Mouse (Mus musculus): ENCODE results near the gene Nkx2-5. TPM values are rescaled to one million over a fixed set of nuclear protein-coding genes. Genes with fewer than 3 reads are reported as not detected.

The Nkx2-5 gene
- total and polyA plus RNA-seq, 3 experiments, result not detected

DNA sequence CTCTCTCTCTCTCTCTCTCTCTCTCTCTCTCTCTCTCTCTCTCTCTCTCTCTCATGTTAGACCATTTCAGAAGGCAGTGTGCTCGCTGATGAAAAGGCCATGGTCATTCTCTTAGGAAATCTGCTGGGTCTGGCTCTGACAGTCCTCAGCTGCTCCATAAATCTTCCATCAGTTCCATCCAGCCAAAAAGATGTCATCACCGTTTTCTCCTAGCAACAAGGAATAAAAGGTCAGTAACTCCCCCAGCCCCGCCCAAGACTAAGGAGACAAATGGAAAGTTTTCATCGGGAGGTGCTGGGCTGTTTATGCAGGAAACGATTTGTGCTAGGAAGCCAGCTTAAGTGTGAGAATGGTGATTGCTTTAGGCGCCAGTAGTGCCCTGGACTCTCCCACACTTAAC lies 16.6 kb upstream of the Nkx2-5 start:
- Histone ChIP-seq H3K4me3 (ENCODE audit: control insufficient read depth in 1 of 2, insufficient read depth in 1 of 2, low read depth in 2 of 2, low read length in 2 of 2) (no peak overlapping the region), H3K27ac (ENCODE audit: control insufficient read depth, low read depth, low read length) (no peak overlapping the region), H3K79me2 (ENCODE audit: control insufficient read depth, insufficient read depth, low read length, poor library complexity) (no peaks in the 10 kb centered on the region), H3K36me3 (ENCODE audit: control insufficient read depth in 1 of 2, insufficient read depth in 2 of 2, low read length in 2 of 2) (no peaks in the 10 kb centered on the region), H3K9ac (ENCODE audit: control insufficient read depth, low read depth, low read length, poor library complexity, severe bottlenecking) (no peak overlapping the region), H3K9me3 (replicated peaks; ENCODE audit: insufficient read depth, low read length) (no peaks in the 10 kb centered on the region), H3K27me3 (ENCODE audit: control insufficient read depth in 1 of 2, insufficient read depth in 2 of 2, low read length in 2 of 2) (peaks cover 2 to 10% of the 10 kb centered on the region in 2 experiments), H3K4me1 (ENCODE audit: control insufficient read depth in 1 of 2, insufficient read depth in 2 of 2, low read length in 2 of 2) (no peaks in the 10 kb centered on the region)
- TF ChIP-seq MAZ (IDR thresholded peaks at IDR 0.05; ENCODE audit: low read depth, low read length) (no peak), JUND (IDR thresholded peaks at IDR 0.05; ENCODE audit: low read depth, low read length) (no peak), POLR2AphosphoS5 (IDR thresholded peaks at IDR 0.05; ENCODE audit: borderline replicate concordance, low read depth, low read length) (no peak), USF2 (IDR thresholded peaks at IDR 0.05; ENCODE audit: borderline replicate concordance in 1 of 2, insufficient read depth in 1 of 2, low read depth in 1 of 2, low read length in 2 of 2) (no peak), E2F4 (IDR thresholded peaks at IDR 0.05; ENCODE audit: borderline replicate concordance, low read depth, low read length) (no peak), UBTF (IDR thresholded peaks at IDR 0.05; ENCODE audit: borderline replicate concordance, insufficient read depth, low read depth, low read length) (no peak), CHD2 (IDR thresholded peaks at IDR 0.05; ENCODE audit: low read length) (no peak)
- no peak for DNase-seq (ENCODE audit: low read depth, low spot score)

DNA sequence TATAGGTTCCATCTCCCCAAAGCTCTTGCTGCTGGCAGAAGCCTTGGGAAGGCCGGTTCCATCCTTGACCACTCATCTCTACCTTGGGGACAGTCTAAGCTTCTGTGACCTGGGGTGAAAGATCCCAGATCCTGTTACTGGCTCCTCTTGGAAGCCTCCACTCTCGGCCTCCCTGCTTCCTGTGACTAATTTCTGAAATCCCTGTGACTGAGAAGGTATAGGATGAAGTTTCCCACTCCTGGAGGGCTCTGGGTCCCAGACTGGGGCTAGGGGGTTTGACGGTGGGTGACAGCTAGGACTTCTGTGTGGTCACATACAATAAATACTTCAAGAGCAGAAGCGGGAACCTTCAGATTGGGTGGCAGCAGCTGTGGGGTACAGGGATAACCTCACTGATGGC lies 16.1 kb upstream of the Nkx2-5 start:
- Histone ChIP-seq H3K4me3 (ENCODE audit: control insufficient read depth in 1 of 2, insufficient read depth in 1 of 2, low read depth in 2 of 2, low read length in 2 of 2) (no peak overlapping the region), H3K9me3 (replicated peaks; ENCODE audit: insufficient read depth, low read length) (no peaks in the 10 kb centered on the region), H3K27ac (ENCODE audit: control insufficient read depth, low read depth, low read length) (no peak overlapping the region), H3K27me3 (ENCODE audit: control insufficient read depth in 1 of 2, insufficient read depth in 2 of 2, low read length in 2 of 2) (peaks cover 4 to 12% of the 10 kb centered on the region in 2 experiments), H3K36me3 (ENCODE audit: control insufficient read depth in 1 of 2, insufficient read depth in 2 of 2, low read length in 2 of 2) (no peaks in the 10 kb centered on the region), H3K9ac (ENCODE audit: control insufficient read depth, low read depth, low read length, poor library complexity, severe bottlenecking) (no peak overlapping the region), H3K4me1 (ENCODE audit: control insufficient read depth in 1 of 2, insufficient read depth in 2 of 2, low read length in 2 of 2) (no peaks in the 10 kb centered on the region), H3K79me2 (ENCODE audit: control insufficient read depth, insufficient read depth, low read length, poor library complexity) (no peaks in the 10 kb centered on the region)
- TF ChIP-seq TAL1 (IDR thresholded peaks at IDR 0.05; ENCODE audit: low read length) (no peak), CHD2 (IDR thresholded peaks at IDR 0.05; ENCODE audit: low read length) (no peak)
- no peak for DNase-seq (ENCODE audit: low read depth, low spot score)

DNA sequence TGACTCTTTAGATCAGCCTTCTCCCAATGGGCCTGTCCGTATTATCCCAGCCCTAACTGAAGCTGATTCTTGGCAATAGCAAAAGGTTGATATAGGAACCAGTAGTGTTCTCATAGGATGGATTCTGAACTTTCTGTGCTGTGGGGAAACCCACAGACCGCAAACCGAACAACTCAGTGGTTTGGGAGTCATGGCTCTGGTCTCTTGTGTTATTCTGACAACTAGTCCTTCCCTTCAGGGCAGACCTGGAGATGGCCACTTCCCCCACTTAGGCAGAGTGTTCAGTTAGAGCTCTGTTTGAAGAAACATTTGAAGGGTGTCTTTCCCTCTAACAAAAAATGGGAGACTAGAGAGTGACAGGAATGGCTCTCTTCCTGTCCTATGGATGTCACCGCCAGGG lies 7.5 kb upstream of the Nkx2-5 start:
- Histone ChIP-seq H3K36me3 (ENCODE audit: control insufficient read depth in 1 of 2, insufficient read depth in 2 of 2, low read length in 2 of 2) (no peaks in the 10 kb centered on the region), H3K9ac (ENCODE audit: control insufficient read depth, low read depth, low read length, poor library complexity, severe bottlenecking) (no peak overlapping the region), H3K27me3 (ENCODE audit: control insufficient read depth in 1 of 2, insufficient read depth in 2 of 2, low read length in 2 of 2) (peaks cover 7 to 13% of the 10 kb centered on the region in 2 experiments), H3K9me3 (replicated peaks; ENCODE audit: insufficient read depth, low read length) (no peaks in the 10 kb centered on the region), H3K79me2 (ENCODE audit: control insufficient read depth, insufficient read depth, low read length, poor library complexity) (no peaks in the 10 kb centered on the region), H3K4me1 (ENCODE audit: control insufficient read depth in 1 of 2, insufficient read depth in 2 of 2, low read length in 2 of 2) (no peaks in the 10 kb centered on the region), H3K4me3 (ENCODE audit: control insufficient read depth in 1 of 2, insufficient read depth in 1 of 2, low read depth in 2 of 2, low read length in 2 of 2) (no peak overlapping the region), H3K27ac (ENCODE audit: control insufficient read depth, low read depth, low read length) (no peak overlapping the region)
- DNase-seq (ENCODE audit: low read depth, low spot score), result no peak
- no peak for TF ChIP-seq USF1 (IDR thresholded peaks at IDR 0.05; ENCODE audit: low read depth, low read length)
- no peak for TF ChIP-seq SIN3A (IDR thresholded peaks at IDR 0.05; ENCODE audit: low read length)
- TF ChIP-seq RAD21 (IDR thresholded peaks at IDR 0.05; ENCODE audit: low read depth, low read length), result no peak
- no peak for TF ChIP-seq ZKSCAN1 (IDR thresholded peaks at IDR 0.05; ENCODE audit: low read depth, low read length)
- TF ChIP-seq UBTF (IDR thresholded peaks at IDR 0.05; ENCODE audit: borderline replicate concordance, insufficient read depth, low read depth, low read length), result no peak
- TF ChIP-seq MYB (IDR thresholded peaks at IDR 0.05; ENCODE audit: low read depth, low read length), result no peak
- TF ChIP-seq BHLHE40 (IDR thresholded peaks at IDR 0.05; ENCODE audit: borderline replicate concordance, low read depth, low read length), result no peak
- TF ChIP-seq ZMIZ1 (IDR thresholded peaks at IDR 0.05; ENCODE audit: low read depth, low read length), result no peak
- TF ChIP-seq RCOR1 (IDR thresholded peaks at IDR 0.05; ENCODE audit: low read depth, low read length), result no peak
- TF ChIP-seq ETS1 (IDR thresholded peaks at IDR 0.05; ENCODE audit: low read depth, low read length), result no peak
- no peak for TF ChIP-seq MAZ (IDR thresholded peaks at IDR 0.05; ENCODE audit: low read depth, low read length)
- no peak for TF ChIP-seq MEF2A (IDR thresholded peaks at IDR 0.05; ENCODE audit: extremely low read depth, insufficient replicate concordance, low read depth, low read length, poor library complexity, severe bottlenecking)
